Mouse (Mus musculus) forebrain, embryonic 15.5 days (tissue): ENCODE data around the gene Capn7. TPM values are rescaled to one million over a fixed set of nuclear protein-coding genes. Genes with fewer than 3 reads are reported as not detected.

ENCODE experiments used
- ATAC-seq: fragments of 200-750 bp; cut with Nextera tagmentation; replicated peaks from 2 replicates; pipeline ENCODE4 v1.8.0; 2017; ENCODE audit warnings: mild to moderate bottlenecking, moderate TSS enrichment, moderate library complexity
- H3K27ac ChIP-seq: fragments of 300-500 bp; sonication (generic); replicated peaks from 2 replicates; pipeline ENCODE4 v1.5.1; 2015; ENCODE audit warnings: mild to moderate bottlenecking, inconsistent platforms
- H3K27me3 ChIP-seq: fragments of 300-500 bp; sonication (generic); 2 replicates; pipeline ENCODE4 v1.6.1; 2015; ENCODE audit warnings: inconsistent platforms
- H3K36me3 ChIP-seq: fragments of 300-500 bp; sonication (generic); 2 replicates; pipeline ENCODE4 v1.6.1; 2015; ENCODE audit warnings: mild to moderate bottlenecking, inconsistent platforms
- H3K4me1 ChIP-seq: fragments of 300-500 bp; sonication (generic); 2 replicates; pipeline ENCODE4 v1.6.1; 2015; ENCODE audit warnings: inconsistent platforms
- H3K4me2 ChIP-seq: fragments of 300-500 bp; sonication (generic); replicated peaks from 2 replicates; pipeline ENCODE4 v1.6.1; 2015; ENCODE audit warnings: mild to moderate bottlenecking, inconsistent platforms
- H3K4me3 ChIP-seq: fragments of 300-500 bp; sonication (generic); 2 replicates; pipeline ENCODE4 v1.5.1; 2015; ENCODE audit warnings: mild to moderate bottlenecking, inconsistent platforms
- H3K9ac ChIP-seq: fragments of 300-500 bp; sonication (generic); replicated peaks from 2 replicates; pipeline ENCODE4 v1.6.1; 2015; ENCODE audit warnings: mild to moderate bottlenecking, inconsistent platforms
- H3K9me3 ChIP-seq: fragments of 300-500 bp; sonication (generic); 2 replicates; pipeline ENCODE4 v1.6.1; 2016; ENCODE audit warnings: inconsistent platforms
- WGBS: fragments of 180-500 bp; shearing (Covaris S2); methylation state at CpG from one replicate; pipeline ENCODE4 v1.1.7; 2015; ENCODE audit warnings: mixed read lengths; 5-methylcytosine and 5-hydroxymethylcytosine counted together
- polyA plus RNA-seq: library from polyadenylated mRNA; unstranded; fragments of >200 nt; fragmentation: Nextera tagmentation; extraction: Ambion mirVana; gene quantifications from 2 replicates; pipeline ENCODE4 v1.2.1, GENCODE M21; 2015

The Capn7 gene
- polyA plus RNA-seq, 1 experiment from 2014 or later = 66.1 TPM

- Histone ChIP-seq H3K27ac (no peak overlapping the region), H3K27me3 (no peaks in the 10 kb centered on the region), H3K9ac (no peak overlapping the region), H3K4me2 (no peak overlapping the region), H3K36me3 (peaks cover 2% of the 10 kb centered on the region; the same call in 1 of the 2 replicates), H3K9me3 (no peaks in the 10 kb centered on the region), H3K4me3 (no peak overlapping the region), H3K4me1 (peaks cover 13% of the 10 kb centered on the region; the same call in 1 of the 2 replicates)
- ATAC-seq = no peak
- WGBS = 95% methylated on average over 7 of the region's 7 CpGs
These were observed 84.1 kb downstream of the Capn7 start for GRCm38 (mm10) chr14:31420562-31420961.

- Histone ChIP-seq H3K4me2 (no peak overlapping the region), H3K4me3 (no peak overlapping the region), H3K9ac (no peak overlapping the region), H3K36me3 (peaks cover 6% of the 10 kb centered on the region; the same call in 1 of the 2 replicates), H3K9me3 (no peaks in the 10 kb centered on the region), H3K4me1 (peaks cover 13% of the 10 kb centered on the region; the same call in 1 of the 2 replicates), H3K27ac (no peak overlapping the region), H3K27me3 (no peaks in the 10 kb centered on the region)
- WGBS = 83% methylated on average over 7 of the region's 7 CpGs
- no peak for ATAC-seq
These were observed 84.5 kb downstream of the Capn7 start for GRCm38 (mm10) chr14:31420985-31421384.

Other genes starting within 250 kb of the Capn7 start
- 66.1 and 74.5 TPM in 2 replicates for gene Smim4, start 207.7 kb upstream of the Capn7 start, polyA plus RNA-seq
- gene Nt5dc2, start 205.6 kb upstream of the Capn7 start, polyA plus RNA-seq = 223 and 240 TPM in 2 replicates
- 12.9 and 19.0 TPM in 2 replicates for gene Stab1, start 168.0 kb upstream of the Capn7 start, polyA plus RNA-seq
- gene Tnnc1, start 128.3 kb upstream of the Capn7 start, polyA plus RNA-seq = 1.7 and 2.2 TPM in 2 replicates
- gene Nisch, start 119.7 kb upstream of the Capn7 start, polyA plus RNA-seq = 339 and 356 TPM in 2 replicates
- 0.53 and 0.61 TPM in 2 replicates for gene Sema3g, start 118.8 kb upstream of the Capn7 start, polyA plus RNA-seq
- 11.9 and 13.1 TPM in 2 replicates for gene Phf7, start 85.3 kb upstream of the Capn7 start, polyA plus RNA-seq
- 132 and 136 TPM in 2 replicates for gene Bap1, start 85.2 kb upstream of the Capn7 start, polyA plus RNA-seq
- gene Dnah1, start 12.7 kb upstream of the Capn7 start, polyA plus RNA-seq = 3.2 and 3.9 TPM in 2 replicates
- 111 and 115 TPM in 2 replicates for gene Sh3bp5, start 99.4 kb downstream of the Capn7 start, polyA plus RNA-seq
- 11.0 and 11.2 TPM in 2 replicates for gene Eaf1, start 157.8 kb downstream of the Capn7 start, polyA plus RNA-seq
- gene Mettl6, start 158.4 kb downstream of the Capn7 start, polyA plus RNA-seq = 55.4 and 62.4 TPM in 2 replicates